Mouse (Mus musculus) limb, embryonic 12.5 days (tissue): Measurements from ENCODE around the gene Lrp1. TPM values are rescaled to one million over a fixed set of nuclear protein-coding genes. Genes with fewer than 3 reads are reported as not detected.

Experiments used
- ATAC-seq: fragments of 200-750 bp; cut with Nextera tagmentation; 2 replicates; pipeline ENCODE4 v1.8.0; 2017; ENCODE audit warnings: low read depth, moderate TSS enrichment; ENCODE audit not compliant: insufficient number of reproducible peaks, insufficient read depth, low FRiP score, low TSS enrichment
- H3K27ac ChIP-seq: fragments of 300-500 bp; sonication (generic); 2 replicates; pipeline ENCODE4 v1.5.1; 2016; ENCODE audit warnings: mild to moderate bottlenecking, moderate library complexity
- H3K27me3 ChIP-seq: fragments of 300-500 bp; sonication (generic); 2 replicates; pipeline ENCODE4 v1.6.1; 2016; ENCODE audit warnings: mild to moderate bottlenecking, moderate library complexity
- H3K36me3 ChIP-seq: fragments of 300-500 bp; sonication (generic); 2 replicates; pipeline ENCODE4 v1.6.1; 2016; ENCODE audit warnings: mild to moderate bottlenecking, moderate library complexity
- H3K4me1 ChIP-seq: fragments of 300-500 bp; sonication (generic); replicated peaks from 2 replicates; pipeline ENCODE4 v1.6.1; 2016
- H3K4me2 ChIP-seq: fragments of 300-500 bp; sonication (generic); 2 replicates; pipeline ENCODE4 v1.6.1; 2016; ENCODE audit warnings: mild to moderate bottlenecking, moderate library complexity
- H3K4me3 ChIP-seq: fragments of 300-500 bp; sonication (generic); replicated peaks from 2 replicates; pipeline ENCODE4 v1.5.1; 2016; ENCODE audit warnings: mild to moderate bottlenecking
- H3K9ac ChIP-seq: fragments of 300-500 bp; sonication (generic); replicated peaks from 2 replicates; pipeline ENCODE4 v1.6.1; 2016; ENCODE audit warnings: mild to moderate bottlenecking, moderate library complexity
- H3K9me3 ChIP-seq: fragments of 300-500 bp; sonication (generic); 2 replicates; pipeline ENCODE4 v1.6.1; 2016; ENCODE audit warnings: mild to moderate bottlenecking, moderate library complexity
- WGBS: fragments of 180-500 bp; shearing (Covaris S2); methylation state at CpG from one replicate; pipeline ENCODE4 v1.1.7; 2016; 5-methylcytosine and 5-hydroxymethylcytosine counted together
- polyA plus RNA-seq: library from polyadenylated mRNA; unstranded; fragments of >200 nt; fragmentation: Nextera tagmentation; extraction: Ambion mirVana; gene quantifications from 2 replicates; pipeline ENCODE4 v1.2.1, GENCODE M21; 2016

Lrp1 gene
- 87.6 and 94.7 TPM in 2 replicates for polyA plus RNA-seq

DNA sequence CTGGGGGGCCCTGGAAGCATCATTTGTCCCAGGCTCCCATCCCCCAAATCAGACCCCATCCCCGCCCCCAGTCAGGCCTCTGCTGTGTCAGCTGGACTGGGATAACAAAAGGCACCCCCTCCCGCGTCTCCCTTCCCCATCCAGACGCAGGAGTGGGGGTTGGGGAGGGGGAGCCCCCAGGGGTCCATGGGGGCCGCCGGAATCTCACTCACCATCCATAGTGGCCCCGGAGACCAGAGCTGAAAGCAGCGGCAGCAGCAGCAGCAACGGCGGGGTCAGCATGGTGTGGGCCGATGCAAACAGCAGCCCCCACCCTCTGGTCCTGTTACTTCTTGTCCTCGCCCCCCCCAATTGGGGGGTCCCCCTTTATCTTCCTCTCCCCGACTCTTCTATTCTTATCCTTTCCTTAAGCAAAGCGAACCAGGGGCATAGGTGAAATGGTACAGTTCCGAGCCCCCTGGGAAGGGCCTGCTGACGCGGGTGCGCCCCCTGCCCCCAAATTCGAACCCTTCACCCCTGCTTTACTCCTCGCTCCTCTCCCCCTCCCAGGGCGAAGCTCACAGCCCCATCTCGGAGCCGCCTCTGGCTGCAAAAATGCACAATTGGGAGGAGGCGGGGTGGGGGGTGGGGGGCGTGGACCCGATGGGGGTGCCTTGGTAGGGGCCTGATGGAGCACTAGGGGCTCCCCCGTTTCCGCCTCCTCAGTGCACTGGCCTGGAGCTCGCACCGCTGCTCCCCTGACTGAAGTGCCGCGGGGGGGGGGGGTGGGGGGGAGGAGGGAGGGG lies at the start of gene Lrp1:
TSS of gene Lrp1 (minus strand) at position 743 of the 785 bp plus-strand sequence.
- peak within 1 kb of the TSS; percentile 83 for H3K4me3 ChIP-seq
- WGBS, result under 1% methylated on average over 28 of the region's 32 CpGs
- H3K27ac ChIP-seq, result peak within 1 kb of the TSS; percentile 95
- ATAC-seq, result peak; percentile 79
- H3K27me3 ChIP-seq, result no peaks in the 10 kb centered on the region
- H3K9ac ChIP-seq, result peak within 1 kb of the TSS; percentile 88
- H3K4me1 ChIP-seq, result peaks cover 48% of the 10 kb centered on the region
- no peaks in the 10 kb centered on the region for H3K9me3 ChIP-seq
- H3K4me2 ChIP-seq, result peak within 1 kb of the TSS; percentile 93
- H3K36me3 ChIP-seq, result 0 out of 2 replicates have a peak, but pooled peaks cover 7% of the 10 kb centered on the region

DNA sequence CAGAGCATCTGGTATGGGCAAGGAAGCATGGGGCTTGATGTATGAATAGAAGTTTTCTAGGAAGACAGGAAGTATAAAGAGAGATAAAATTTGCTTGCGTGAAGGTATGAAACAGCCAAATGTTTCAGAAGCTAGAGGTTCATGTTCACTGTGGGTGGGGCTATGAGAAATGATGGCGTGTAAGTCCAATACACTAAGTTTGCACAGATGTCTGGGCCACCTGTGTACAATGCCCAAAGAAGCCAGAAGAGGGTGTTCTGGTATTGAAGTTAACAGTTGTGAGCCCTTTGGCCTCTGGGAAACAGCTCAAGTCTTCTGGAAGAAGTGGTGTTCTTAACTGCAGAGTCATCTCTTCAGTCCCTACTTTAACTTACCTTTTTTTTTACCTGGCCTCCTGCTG lies 49.2 kb upstream of the Lrp1 start:
- H3K9ac ChIP-seq, result no peak overlapping the region
- ATAC-seq, result no peak
- no peak overlapping the region for H3K27ac ChIP-seq
- H3K9me3 ChIP-seq, result no peaks in the 10 kb centered on the region
- H3K4me1 ChIP-seq, result peaks cover 27% of the 10 kb centered on the region
- 82% methylated on average over 2 of the region's 2 CpGs for WGBS
- H3K4me3 ChIP-seq, result no peak overlapping the region
- no peak overlapping the region for H3K4me2 ChIP-seq
- no peaks in the 10 kb centered on the region for H3K27me3 ChIP-seq
- no peaks in the 10 kb centered on the region for H3K36me3 ChIP-seq

DNA sequence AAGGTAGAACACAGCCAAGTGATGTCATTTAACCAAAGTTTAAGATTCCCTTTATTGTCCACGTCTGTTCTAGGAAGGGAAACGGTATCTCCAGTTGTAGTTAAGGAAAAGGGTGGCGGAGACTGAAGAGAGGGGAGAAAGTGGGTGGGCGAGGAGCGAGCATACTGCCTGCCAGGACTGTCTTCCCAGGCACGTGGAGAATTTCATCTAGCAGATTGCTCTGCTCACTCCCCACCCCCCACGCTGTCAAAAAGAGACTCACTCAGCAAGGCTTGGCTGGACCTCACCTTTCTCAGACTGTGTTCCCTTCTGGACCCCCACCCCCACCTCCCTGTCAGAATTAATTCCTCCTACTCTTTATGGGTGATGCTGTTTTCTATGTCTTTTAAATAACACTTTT lies 48.2 kb upstream of the Lrp1 start:
- Histone ChIP-seq H3K36me3 (peaks cover 8% of the 10 kb centered on the region), H3K27ac (peak overlapping the region; percentile 100), H3K4me2 (peak overlapping the region; percentile 88), H3K4me3 (peak overlapping the region; percentile 80), H3K9ac (no peak overlapping the region; the same call in 1 of the 2 replicates), H3K9me3 (no peaks in the 10 kb centered on the region), H3K4me1 (peaks cover 37% of the 10 kb centered on the region), H3K27me3 (no peaks in the 10 kb centered on the region)
- 10% methylated on average over 7 of the region's 7 CpGs for WGBS
- ATAC-seq, result no peak

DNA sequence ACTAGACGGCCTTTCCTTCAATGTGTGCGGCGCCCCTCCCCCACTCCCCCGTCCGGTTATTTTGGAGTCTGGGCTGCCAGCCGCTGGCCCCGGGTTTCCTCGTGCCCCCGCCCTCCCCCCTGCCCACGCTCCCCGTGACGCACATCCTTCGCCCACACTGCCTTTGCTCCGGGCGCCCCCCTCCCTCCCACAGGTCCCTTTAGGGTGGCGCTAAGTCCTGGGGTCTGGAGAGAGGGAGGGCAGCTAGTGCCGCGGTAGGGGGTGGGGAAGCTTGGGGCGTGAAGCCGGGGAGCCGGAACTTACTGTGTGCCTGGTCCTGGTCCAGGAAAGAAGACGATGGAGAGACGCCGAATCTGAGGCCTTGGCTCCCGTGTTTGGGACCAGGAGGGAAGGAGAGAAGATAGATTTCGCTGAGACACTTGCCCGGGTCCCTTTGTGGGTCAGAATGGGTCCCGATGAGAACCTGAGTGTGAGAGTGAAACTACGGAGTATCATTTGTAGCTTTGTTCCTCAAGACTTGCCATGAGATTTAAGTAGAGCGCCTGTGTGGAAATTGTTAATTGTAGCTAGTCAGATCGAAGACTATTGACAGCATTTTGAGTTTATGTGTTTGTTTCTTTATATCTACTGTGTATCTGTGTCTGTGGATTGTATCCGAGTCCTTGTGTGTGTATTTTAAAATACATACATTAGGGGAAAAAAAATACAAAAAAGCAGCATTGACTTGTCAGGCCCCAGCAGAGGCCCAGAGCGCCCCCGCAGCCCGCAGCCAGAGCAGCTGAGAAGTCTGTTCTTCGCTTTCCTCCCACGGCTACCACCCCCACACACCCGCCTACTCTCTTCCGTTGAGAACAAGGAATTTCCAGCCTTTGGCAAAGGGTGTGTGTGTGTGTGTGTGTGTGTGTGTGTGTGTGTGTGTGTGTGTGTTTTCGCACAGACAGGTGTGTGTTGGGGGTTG lies 47.4 kb upstream of the Lrp1 start, which contains the start of gene Nab2:
TSS of gene Nab2 (minus strand) at position 476 of the 958 bp plus-strand sequence.
- WGBS, result 2% methylated on average over 40 of the region's 40 CpGs

DNA sequence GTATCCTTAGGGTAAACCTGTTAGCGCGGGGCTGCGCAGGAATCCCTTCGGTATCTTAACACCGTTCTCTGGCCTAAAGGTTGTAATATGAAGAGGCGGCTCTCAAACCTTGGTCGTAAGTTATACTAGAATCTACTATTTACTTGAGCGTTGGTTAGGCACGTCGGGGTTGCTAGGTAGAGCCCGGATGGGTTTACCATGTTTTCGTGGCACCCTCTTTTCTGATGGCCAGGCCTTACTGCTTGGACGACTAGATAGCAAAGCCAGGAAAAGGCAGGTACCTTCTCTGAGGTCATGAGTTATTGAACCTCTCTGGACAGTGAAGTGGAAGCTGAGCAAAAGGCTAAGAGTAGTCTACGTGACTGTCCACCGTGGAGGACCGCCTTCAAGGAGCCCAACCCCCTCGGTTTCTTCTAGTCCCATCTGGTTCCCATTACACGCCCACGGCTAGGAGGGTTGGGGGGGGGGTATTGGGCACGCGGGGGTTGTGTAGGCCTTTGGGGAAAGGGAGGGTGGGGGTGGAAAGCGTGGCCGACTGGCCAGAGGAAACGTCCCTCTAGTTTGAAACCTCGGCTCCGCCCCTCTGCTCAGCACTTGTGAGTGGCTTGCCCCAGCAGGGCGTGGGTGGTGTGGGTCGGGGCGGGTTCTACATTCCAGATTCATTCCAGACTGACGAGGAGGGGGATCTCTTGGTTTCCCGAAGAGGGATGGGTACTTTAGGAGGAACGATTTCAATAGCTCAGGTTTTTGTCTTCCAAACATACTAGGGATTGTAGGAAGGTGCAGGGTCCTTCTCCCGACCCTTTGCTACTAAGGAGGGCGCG lies 46.5 kb upstream of the Lrp1 start:
- H3K27me3 ChIP-seq, result no peaks in the 10 kb centered on the region
- peak overlapping the region; percentile 88 for H3K4me2 ChIP-seq

More for the DNA sequence above, 47.4 kb upstream of the Lrp1 start, which contains the start of gene Nab2:
- Histone ChIP-seq H3K27ac (peak within 1 kb of the TSS; percentile 100), H3K27me3 (no peaks in the 10 kb centered on the region), H3K4me3 (peak within 1 kb of the TSS; percentile 80), H3K36me3 (peaks cover 16% of the 10 kb centered on the region), H3K4me1 (peaks cover 45% of the 10 kb centered on the region), H3K9ac (peak within 1 kb of the TSS; percentile 92), H3K4me2 (peak within 1 kb of the TSS; percentile 88), H3K9me3 (no peaks in the 10 kb centered on the region)
- 0 out of 2 replicates have a peak, but pooled peaks have one; percentile 2 for ATAC-seq

DNA sequence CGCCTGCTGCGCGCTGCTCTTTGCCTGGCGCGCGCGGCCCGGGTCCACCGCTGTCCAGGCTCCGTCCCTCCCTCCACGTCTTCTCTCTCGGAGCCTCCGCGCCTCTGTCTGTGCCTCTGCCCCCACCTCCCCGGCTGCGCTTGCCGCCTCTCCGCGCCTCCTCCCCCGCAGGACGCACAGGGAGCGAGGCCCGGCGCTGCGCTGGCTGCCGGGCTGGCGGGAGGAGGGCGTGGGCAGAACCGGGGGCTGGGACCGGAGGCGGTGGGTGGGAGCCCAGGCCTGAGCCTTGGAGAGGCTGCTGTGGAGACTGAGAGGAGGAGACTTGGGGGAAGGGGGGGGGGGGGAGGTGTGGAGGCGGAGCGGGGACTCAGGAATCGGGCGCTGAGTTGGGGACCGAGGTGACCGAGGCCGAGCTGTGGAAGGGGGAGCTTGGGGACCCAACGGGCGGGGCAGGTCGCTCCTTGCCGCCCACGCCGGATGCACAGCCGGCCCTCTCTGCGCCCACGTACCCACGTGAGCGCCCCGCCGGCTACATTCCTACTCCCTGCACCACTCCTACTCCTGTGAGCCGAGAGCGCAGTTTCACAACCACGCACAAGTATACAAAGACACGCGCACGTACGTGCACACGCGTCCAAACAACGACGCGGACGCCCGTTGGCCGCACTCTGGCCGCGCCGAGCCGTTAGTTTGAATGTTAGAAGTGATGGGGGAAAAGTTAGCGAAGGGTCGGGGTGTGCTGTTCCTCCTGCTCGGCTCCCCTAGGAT lies 45.7 kb upstream of the Lrp1 start, which contains the start of gene Nemp1:
TSS of gene Nemp1 (plus strand) at position 401 of the 768 bp plus-strand sequence.
- H3K27ac ChIP-seq, result peak within 1 kb of the TSS; percentile 100
- H3K9ac ChIP-seq, result peak within 1 kb of the TSS; percentile 92
- H3K36me3 ChIP-seq, result peaks cover 25% of the 10 kb centered on the region
- H3K27me3 ChIP-seq, result no peaks in the 10 kb centered on the region
- under 1% methylated on average over 68 of the region's 73 CpGs for WGBS
- H3K4me3 ChIP-seq, result peak within 1 kb of the TSS; percentile 80
- H3K9me3 ChIP-seq, result no peaks in the 10 kb centered on the region
- peak within 1 kb of the TSS; percentile 88 for H3K4me2 ChIP-seq
- H3K4me1 ChIP-seq, result peaks cover 62% of the 10 kb centered on the region
- ATAC-seq, result peak; percentile 43

More for the DNA sequence above, 46.5 kb upstream of the Lrp1 start:
- H3K9me3 ChIP-seq, result no peaks in the 10 kb centered on the region
- peak overlapping the region; percentile 80 for H3K4me3 ChIP-seq
- peak; percentile 72 for ATAC-seq
- peak overlapping the region; percentile 100 for H3K27ac ChIP-seq
- H3K9ac ChIP-seq, result peak overlapping the region; percentile 92
- under 1% methylated on average over 35 of the region's 35 CpGs for whole genome bisulfite sequencing
- peaks cover 25% of the 10 kb centered on the region for H3K36me3 ChIP-seq
- H3K4me1 ChIP-seq, result peaks cover 54% of the 10 kb centered on the region

DNA sequence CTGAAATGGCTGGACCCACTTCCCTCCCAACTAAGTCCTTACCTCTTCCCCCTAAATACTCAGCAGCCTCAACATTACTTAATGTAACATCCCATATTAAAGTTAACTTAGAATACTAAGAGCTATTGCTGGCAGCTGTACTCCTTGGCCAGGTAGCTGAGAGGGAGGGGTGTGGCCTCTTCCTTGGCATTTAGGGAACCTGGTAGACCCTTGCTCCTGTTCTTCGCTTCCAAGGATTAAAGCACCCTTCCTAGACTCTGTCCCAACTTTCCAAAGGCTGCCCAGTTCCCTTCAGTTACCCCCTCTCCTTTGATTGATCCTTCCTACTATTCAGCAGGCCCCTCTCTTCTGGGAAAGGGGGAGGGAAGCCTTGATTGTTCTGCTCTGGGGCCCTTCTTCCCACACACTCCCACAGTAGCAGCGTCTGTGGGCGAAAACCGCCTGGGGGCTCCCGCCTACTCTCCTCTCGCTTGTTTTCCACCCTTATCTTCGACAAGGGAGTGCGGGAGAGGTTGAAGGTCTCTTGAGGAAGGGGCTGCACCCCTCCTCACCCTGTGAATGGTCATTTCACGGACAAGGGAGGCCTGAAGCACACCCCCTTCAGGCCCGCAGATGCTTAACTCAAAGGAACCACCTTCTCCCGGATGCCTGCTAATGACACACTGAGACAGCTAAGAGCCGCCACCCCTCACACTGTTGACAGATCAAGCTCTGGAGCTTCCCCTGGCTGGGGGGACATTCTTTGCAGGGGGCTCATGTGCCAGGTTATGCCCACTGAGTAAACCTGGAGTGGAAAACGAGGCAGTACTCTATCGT lies 44.6 kb upstream of the Lrp1 start:
- no peaks in the 10 kb centered on the region for H3K9me3 ChIP-seq
- H3K27ac ChIP-seq, result peak overlapping the region; percentile 100
- no peaks in the 10 kb centered on the region for H3K27me3 ChIP-seq
- peak overlapping the region; percentile 92 for H3K9ac ChIP-seq
- peaks cover 73% of the 10 kb centered on the region for H3K4me1 ChIP-seq
- H3K4me2 ChIP-seq, result peak overlapping the region; percentile 88
- H3K4me3 ChIP-seq, result peak overlapping the region; percentile 80
- 5% methylated on average over 14 of the region's 14 CpGs for WGBS
- no peak for ATAC-seq
- H3K36me3 ChIP-seq, result peaks cover 36% of the 10 kb centered on the region

DNA sequence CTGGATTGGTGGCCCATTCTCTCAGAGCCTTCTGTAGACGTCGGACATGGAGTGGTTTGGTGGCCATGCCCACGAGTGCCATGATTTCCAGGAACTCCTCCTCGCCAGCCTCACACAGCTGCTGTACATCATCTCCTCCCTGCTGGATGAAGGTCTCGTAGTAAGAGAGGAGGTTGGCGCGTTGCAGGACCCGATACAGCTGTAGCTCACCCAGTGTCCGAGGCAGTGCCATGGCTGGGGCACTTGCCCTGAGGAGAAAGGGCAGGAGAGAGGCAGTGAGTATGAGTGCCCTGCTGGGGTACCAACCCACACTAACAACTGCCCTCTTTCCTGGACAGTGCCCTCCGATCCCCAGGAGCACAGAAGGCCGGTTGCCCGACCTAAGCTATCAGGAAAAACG lies 43.9 kb upstream of the Lrp1 start:
- Histone ChIP-seq H3K4me1 (peaks cover 72% of the 10 kb centered on the region), H3K27me3 (no peaks in the 10 kb centered on the region), H3K4me2 (peak overlapping the region; percentile 88), H3K9me3 (no peaks in the 10 kb centered on the region), H3K36me3 (peaks cover 43% of the 10 kb centered on the region), H3K9ac (peak overlapping the region; percentile 92), H3K27ac (peak overlapping the region; percentile 100), H3K4me3 (peak overlapping the region; percentile 80)
- no peak for ATAC-seq
- WGBS, result 25% methylated on average over 13 of the region's 13 CpGs

DNA sequence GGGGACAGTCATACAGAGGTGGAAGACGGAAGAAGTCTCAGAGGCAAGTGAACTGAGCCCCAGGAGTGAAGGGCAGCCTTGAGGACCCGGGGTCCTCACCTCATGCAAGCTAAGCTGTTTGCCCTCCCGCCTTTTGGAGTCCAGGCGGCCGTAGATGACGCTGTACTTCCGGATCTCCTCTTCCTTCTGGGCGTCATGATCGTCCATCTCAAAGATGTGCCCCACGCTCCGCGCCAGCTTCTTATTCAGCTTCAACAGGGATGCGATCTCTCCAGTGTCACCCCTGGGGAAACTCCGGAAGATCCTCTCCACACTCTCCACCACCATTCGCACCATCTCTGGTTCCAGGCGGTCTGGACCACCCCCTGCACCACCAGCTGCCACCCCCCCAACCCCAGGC lies 43.2 kb upstream of the Lrp1 start:
- Histone ChIP-seq H3K27me3 (no peaks in the 10 kb centered on the region), H3K27ac (peak overlapping the region; percentile 84), H3K36me3 (peaks cover 49% of the 10 kb centered on the region), H3K9me3 (no peaks in the 10 kb centered on the region), H3K9ac (peak overlapping the region; percentile 35; the same call in 1 of the 2 replicates), H3K4me1 (peaks cover 68% of the 10 kb centered on the region), H3K4me3 (peak overlapping the region; percentile 80), H3K4me2 (peak overlapping the region; percentile 88)
- ATAC-seq, result no peak
- 21% methylated on average over 16 of the region's 16 CpGs for WGBS
